Mouse (Mus musculus): ENCODE data around the gene Acsm1. TPM values are rescaled to one million over a fixed set of nuclear protein-coding genes. Genes with fewer than 3 reads are reported as not detected.

Acsm1 gene
- total RNA-seq, 2 experiments from 2014 or later, result 0.26 TPM; not detected in 1

GRCm38 (mm10) chr7:119670395-119670794 lies 63.6 kb downstream of the Acsm1 start:
- DNase-seq (ENCODE audit: low spot score in 2 of 2), result no peak

- no peak for DNase-seq (ENCODE audit: low spot score in 2 of 2)
Measured at GRCm38 (mm10) chr7:119670925-119671324, 64.1 kb downstream of the Acsm1 start.

- peak in 1 of 2 experiments; percentile 21 for DNase-seq (ENCODE audit: low spot score in 2 of 2)
Measured at GRCm38 (mm10) chr7:119673465-119673864, 66.6 kb downstream of the Acsm1 start.

DNA sequence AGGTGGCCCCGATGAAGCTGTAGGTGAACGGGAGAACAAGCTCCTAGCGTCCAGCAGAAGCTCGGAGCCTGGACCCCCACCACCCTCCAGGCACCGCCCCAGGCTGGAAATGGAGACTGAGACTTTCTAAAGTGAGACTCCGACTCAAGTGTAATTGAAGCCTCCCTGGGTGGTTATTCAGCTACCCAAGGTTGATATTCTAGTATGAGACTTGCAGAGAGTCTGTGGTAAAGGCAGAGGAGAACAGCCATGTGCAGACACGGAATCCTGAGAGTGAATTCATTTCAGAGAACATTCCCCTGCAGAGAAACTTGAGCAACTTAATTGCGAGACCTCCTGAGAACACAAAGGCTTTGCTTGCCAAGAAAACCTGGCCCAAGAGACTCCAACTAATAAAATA lies 73.3 kb downstream of the Acsm1 start:
- DNase-seq (ENCODE audit: low spot score in 2 of 2), result no peak

DNA sequence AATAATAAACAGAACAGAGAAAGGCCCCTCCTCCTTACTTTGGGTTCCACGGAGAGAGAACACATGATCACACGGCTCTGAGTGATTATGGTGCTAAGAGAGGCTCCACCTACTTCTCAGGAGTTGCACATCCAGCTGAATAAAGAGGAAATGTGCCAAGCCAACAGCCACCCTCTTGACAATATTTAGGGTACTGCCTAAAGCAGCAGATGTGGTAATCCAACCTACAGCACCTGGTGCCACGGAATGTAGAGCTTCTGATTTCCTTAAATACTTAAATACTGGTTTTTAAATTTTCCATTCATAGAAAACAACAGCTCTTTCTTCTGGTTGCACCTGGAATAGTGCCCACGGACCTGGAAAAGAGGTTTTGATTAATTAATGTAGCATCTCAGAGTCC lies 75.9 kb downstream of the Acsm1 start:
- no peak for DNase-seq (ENCODE audit: low spot score in 2 of 2)

DNA sequence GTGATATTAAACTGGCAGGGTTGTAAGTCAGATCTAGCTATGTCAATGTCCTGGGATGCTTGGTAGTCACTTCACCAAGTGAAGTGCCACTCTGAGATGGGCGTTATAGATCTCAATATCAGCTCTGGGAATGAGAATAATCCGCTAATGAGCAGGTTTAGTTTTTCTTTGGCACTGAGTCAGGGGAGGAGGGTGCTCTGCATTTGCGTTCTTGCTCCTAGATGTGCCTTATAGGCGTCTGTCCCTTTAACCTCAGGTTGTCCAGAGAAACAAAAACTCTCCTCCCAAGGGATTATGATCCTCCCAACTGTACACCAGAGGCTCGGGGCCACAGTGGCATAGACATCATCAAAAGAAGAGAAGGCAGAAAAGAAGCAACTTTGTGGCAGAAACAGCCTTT lies 82.9 kb downstream of the Acsm1 start, which contains the start of gene Acsm4:
Gene Acsm4, plus strand, starts transcription at position 301 of the 400 bp plus-strand sequence.
- DNase-seq (ENCODE audit: low spot score in 2 of 2), result no peak

- no peak for DNase-seq (ENCODE audit: low spot score in 2 of 2)
Measured at GRCm38 (mm10) chr7:119692302-119692701, 85.5 kb downstream of the Acsm1 start.

- no peak for DNase-seq (ENCODE audit: low spot score in 2 of 2)
Measured at GRCm38 (mm10) chr7:119694926-119695325, 88.1 kb downstream of the Acsm1 start.

Other genes starting within 250 kb of the Acsm1 start
- not detected for gene Gp2, start 147.7 kb upstream of the Acsm1 start, total RNA-seq (2021)
- not detected for gene Umod, start 127.7 kb upstream of the Acsm1 start, total RNA-seq (2021)
- gene Acsm5, start 87.6 kb upstream of the Acsm1 start, total RNA-seq (2021), result under 1 TPM; 0.22 to 0.91 TPM
- not detected for gene Pdilt, start 83.5 kb upstream of the Acsm1 start, total RNA-seq (2021)
- not detected for gene Acsm2, start 52.7 kb upstream of the Acsm1 start, total RNA-seq (2021)
- not detected for gene Acsm4, start 83.0 kb downstream of the Acsm1 start, total RNA-seq (2021)
- gene Thumpd1, start 113.8 kb downstream of the Acsm1 start, total RNA-seq (2021), result 10 to 100 TPM; 25.6 to 28.6 TPM
- gene Acsm3, start 153.9 kb downstream of the Acsm1 start, total RNA-seq (2021), result not detected
- 1 to 10 TPM; 6.6 to 7.0 TPM for gene Rexo5, start 187.0 kb downstream of the Acsm1 start, total RNA-seq (2021)
- gene Eri2, start 187.0 kb downstream of the Acsm1 start, total RNA-seq (2021), result 1 to 10 TPM; 6.0 to 6.2 TPM